Mouse (Mus musculus): ENCODE measurements around the gene Esrrb.

Esrrb gene

DNA sequence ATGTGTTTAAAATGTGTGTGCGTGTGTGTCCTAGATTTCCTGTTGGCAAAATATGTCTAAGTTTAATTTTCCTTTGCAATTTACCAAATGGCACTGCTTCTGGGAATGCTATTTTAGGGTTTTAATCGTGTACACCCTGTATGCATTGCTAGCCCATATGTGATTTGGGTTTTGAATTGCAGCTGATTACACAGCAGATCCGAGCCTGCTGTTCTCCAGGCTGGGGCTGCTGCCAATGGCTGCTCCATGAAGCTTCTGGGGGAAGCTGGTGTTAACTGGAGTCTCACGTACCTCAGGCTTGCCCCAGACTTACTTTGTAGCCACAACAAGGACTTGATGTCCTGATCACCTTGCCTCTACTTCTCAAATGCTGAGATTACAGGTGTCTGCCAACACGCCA is 205.1 kb downstream of the Esrrb start:
- peak; percentile 23 to 34 for DNase-seq (ENCODE audit: low spot score in 2 of 2)

All from right cerebral cortex, adult 2 months (tissue).